Mouse (Mus musculus) testis, adult 2 months (tissue): ENCODE results near the gene Dusp21.

Source experiments
- CTCF ChIP-seq: fragments of 200-500 bp; IDR thresholded peaks from 2 replicates; pipeline ENCODE4 v1.5.1; 2012; ENCODE audit warnings: low read depth, mild to moderate bottlenecking, inconsistent platforms, low read length, moderate library complexity; ENCODE audit not compliant: control insufficient read depth, insufficient read depth, insufficient replicate concordance
- POLR2A ChIP-seq: fragments of 200-500 bp; IDR thresholded peaks from 2 replicates; pipeline ENCODE4 v1.6.1; 2012; ENCODE audit warnings: low read depth, mild to moderate bottlenecking, inconsistent platforms, low read length, moderate library complexity; ENCODE audit not compliant: control insufficient read depth

- TF ChIP-seq POLR2A = no peak
- TF ChIP-seq CTCF = no peak
Measured at GRCm38 (mm10) chrX:18187203-18187602, 41.5 kb downstream of the Dusp21 start.
